ENCODE assay signal across 12 mouse cellular contexts in genomic region chr9:89821853-89822243, GRCm38 (mm10).
DNase-seq lines count a peak whose midpoint lies in the region; ATAC-seq lines count a peak whose summit lies in the region.
"Had no signal": no experiment of that assay in that cellular context is flagged by ENCODE, and none has a peak within 500 bp of the region (broad histone marks: within the 10 kb centered on the region; RNA-seq: fewer than 3 reads in every experiment).

No protein-coding gene starts in this region.

- H3K27me3 ChIP-seq in heart, embryonic 12.5 days (replicated peaks): no peaks in the 10 kb centered on the region
- no peaks in the 10 kb centered on the region for H3K27me3 ChIP-seq in lung, embryonic 15.5 days
- H3K27me3 ChIP-seq in intestine, embryonic 15.5 days (replicated peaks): no peaks in the 10 kb centered on the region
- H3K27me3 ChIP-seq in neural tube, embryonic 15.5 days (replicated peaks): no peaks in the 10 kb centered on the region

- H3K9ac ChIP-seq in heart, embryonic 12.5 days: no peak overlapping the region
- H3K9ac ChIP-seq in lung, embryonic 15.5 days: no peak overlapping the region
- no peak overlapping the region for H3K9ac ChIP-seq in intestine, embryonic 15.5 days
- no peak overlapping the region for H3K9ac ChIP-seq in neural tube, embryonic 15.5 days (replicated peaks)

- no peaks in the 10 kb centered on the region for H3K9me3 ChIP-seq in heart, embryonic 12.5 days (replicated peaks)
- H3K9me3 ChIP-seq in lung, embryonic 15.5 days: no peaks in the 10 kb centered on the region
- H3K9me3 ChIP-seq in intestine, embryonic 15.5 days: no peaks in the 10 kb centered on the region
- H3K9me3 ChIP-seq in neural tube, embryonic 15.5 days (replicated peaks): no peaks in the 10 kb centered on the region
- H3K9me3 ChIP-seq: embryonic facial prominence, embryonic 10.5 days had no signal

- H3K4me2 ChIP-seq in heart, embryonic 12.5 days: no peak overlapping the region
- H3K4me2 ChIP-seq in lung, embryonic 15.5 days: no peak overlapping the region
- no peak overlapping the region for H3K4me2 ChIP-seq in intestine, embryonic 15.5 days (replicated peaks)
- no peak overlapping the region for H3K4me2 ChIP-seq in neural tube, embryonic 15.5 days

- H3K27ac ChIP-seq in heart, embryonic 12.5 days (ENCODE audit: poor library complexity, severe bottlenecking): no peak overlapping the region
- no peak overlapping the region for H3K27ac ChIP-seq in lung, embryonic 15.5 days
- H3K27ac ChIP-seq in intestine, embryonic 15.5 days: no peak overlapping the region
- H3K27ac ChIP-seq in neural tube, embryonic 15.5 days (replicated peaks): peak overlapping the region; percentile 19; the same call in 1 of the 2 replicates
- H3K27ac ChIP-seq: embryonic facial prominence, embryonic 10.5 days had no signal

- ATAC-seq in heart, embryonic 12.5 days (ENCODE audit: insufficient number of reproducible peaks, low FRiP score): no peak
- peak; percentile 47; the same call in 1 of the 2 replicates for ATAC-seq in lung, embryonic 15.5 days (ENCODE audit: borderline replicate concordance, extremely low read depth, low FRiP score, low TSS enrichment)
- peak; percentile 9; the same call in 1 of the 2 replicates for ATAC-seq in intestine, embryonic 15.5 days
- peak; percentile 40 for ATAC-seq in neural tube, embryonic 15.5 days (ENCODE audit: low FRiP score)

- no peaks in the 10 kb centered on the region for H3K36me3 ChIP-seq in heart, embryonic 12.5 days
- H3K36me3 ChIP-seq in lung, embryonic 15.5 days: no peaks in the 10 kb centered on the region
- no peaks in the 10 kb centered on the region for H3K36me3 ChIP-seq in intestine, embryonic 15.5 days
- no peaks in the 10 kb centered on the region for H3K36me3 ChIP-seq in neural tube, embryonic 15.5 days
- H3K36me3 ChIP-seq: embryonic facial prominence, embryonic 10.5 days had no signal

- H3K4me3 ChIP-seq in heart, embryonic 12.5 days: no peak overlapping the region
- no peak overlapping the region for H3K4me3 ChIP-seq in lung, embryonic 15.5 days
- no peak overlapping the region for H3K4me3 ChIP-seq in intestine, embryonic 15.5 days (replicated peaks)
- H3K4me3 ChIP-seq in neural tube, embryonic 15.5 days (replicated peaks): no peak overlapping the region
- H3K4me3 ChIP-seq: embryonic facial prominence, embryonic 10.5 days had no signal

- H3K4me1 ChIP-seq in heart, embryonic 12.5 days (replicated peaks): peaks cover 12% of the 10 kb centered on the region
- H3K4me1 ChIP-seq in lung, embryonic 15.5 days: peaks cover 9% of the 10 kb centered on the region; the same call in 1 of the 2 replicates
- no peaks in the 10 kb centered on the region; the same call in 1 of the 2 replicates for H3K4me1 ChIP-seq in intestine, embryonic 15.5 days (replicated peaks)
- peaks cover 12% of the 10 kb centered on the region for H3K4me1 ChIP-seq in neural tube, embryonic 15.5 days
- H3K4me1 ChIP-seq: embryonic facial prominence, embryonic 10.5 days had no signal

- DNase-seq in heart, adult 11 months: peak; percentile 94
- DNase-seq in lung, postnatal 10 days: no peak
- no peak for DNase-seq in cerebellum, postnatal 4 days (ENCODE audit: low spot score in 2 of 2)
- DNase-seq in kidney, postnatal 14 days: no peak
- DNase-seq: B cell, adult 2 months; kidney, adult 8-10 months; thymus, adult 18-20 months had no signal

- WGBS in heart, embryonic 12.5 days: 52% methylated on average over 4 of the region's 4 CpGs
- WGBS in lung, embryonic 15.5 days: 79% methylated on average over 4 of the region's 4 CpGs
- 75% methylated on average over 4 of the region's 4 CpGs for WGBS in intestine, embryonic 15.5 days
- WGBS in neural tube, embryonic 15.5 days: 89% methylated on average over 4 of the region's 4 CpGs
